Mouse (Mus musculus): ENCODE results near the gene Klk1b8. TPM values are rescaled to one million over a fixed set of nuclear protein-coding genes. Genes with fewer than 3 reads are reported as not detected.

Gene Klk1b8
- not detected in 2 replicates for polyA plus RNA-seq (2012; rRNA removed)

DNA sequence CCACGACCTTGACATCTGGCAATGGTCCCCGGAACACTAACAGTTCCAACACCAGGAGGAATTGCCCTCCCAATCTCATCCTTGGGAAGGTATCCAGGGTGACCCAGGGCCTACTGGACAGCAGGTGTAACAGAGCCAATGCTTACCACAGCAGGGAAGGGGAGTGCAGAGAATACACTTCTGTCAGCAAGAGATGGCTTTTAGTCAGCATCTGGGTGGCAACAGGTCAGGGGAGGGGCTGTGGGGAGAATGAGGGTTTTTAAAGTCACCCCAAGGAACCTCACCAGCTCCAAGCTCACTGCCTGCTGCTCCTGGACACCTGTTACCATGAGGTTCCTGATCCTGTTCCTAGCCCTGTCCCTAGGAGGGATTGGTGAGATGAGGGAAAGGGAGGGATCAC, at the start of gene Klk1b8:
Gene Klk1b8 (plus strand): TSS at position 301 of the 400 bp plus-strand sequence.

GRCm38 (mm10) chr7:43933440-43933839, 17.0 kb upstream of the Klk1b8 start, which contains the start of gene Klk15:
Gene Klk15 (plus strand): TSS chr7:43933740.

DNA sequence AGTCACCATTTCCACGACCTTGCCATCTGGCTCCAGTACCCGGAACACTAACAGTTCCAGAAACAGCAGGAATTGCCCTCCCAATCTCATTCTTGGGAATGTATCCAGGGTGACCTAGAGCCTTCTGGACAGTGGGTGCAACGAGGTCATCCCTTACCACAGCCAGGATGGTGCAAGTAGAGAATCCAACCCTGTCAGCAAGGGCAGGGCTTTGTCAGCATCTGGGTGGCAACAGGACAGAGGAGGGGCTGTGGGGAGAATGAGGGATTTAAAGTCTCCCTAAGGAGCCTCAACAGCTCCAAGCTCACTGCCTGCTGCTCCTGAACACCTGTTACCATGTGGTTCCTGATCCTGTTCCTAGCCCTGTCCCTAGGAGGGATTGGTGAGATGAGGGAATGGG, 16.0 kb downstream of the Klk1b8 start, which contains the start of gene Klk1b1:
Gene Klk1b1 (plus strand): TSS at position 301 of the 400 bp plus-strand sequence.

DNA sequence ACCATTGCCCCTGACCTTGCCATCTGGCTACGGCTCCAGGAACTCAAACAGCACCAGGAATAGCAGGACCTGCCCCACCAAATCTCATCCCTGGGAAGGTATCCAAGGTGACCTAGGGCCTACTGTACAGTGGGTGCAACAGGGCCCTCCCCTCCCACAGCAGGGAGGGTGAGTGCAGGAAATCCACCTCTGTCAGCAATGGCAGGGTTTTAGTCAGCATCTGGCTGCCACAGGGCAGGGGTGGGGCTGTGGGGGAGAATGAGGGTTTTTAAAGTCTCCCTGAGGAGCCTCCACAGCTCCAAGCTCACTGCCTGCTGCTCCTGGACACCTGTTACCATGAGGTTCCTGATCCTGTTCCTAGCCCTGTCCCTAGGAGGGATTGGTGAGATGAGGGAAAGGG, 25.3 kb downstream of the Klk1b8 start, which contains the start of gene Klk1b9:
Gene Klk1b9 (plus strand): TSS at position 301 of the 400 bp plus-strand sequence.

DNA sequence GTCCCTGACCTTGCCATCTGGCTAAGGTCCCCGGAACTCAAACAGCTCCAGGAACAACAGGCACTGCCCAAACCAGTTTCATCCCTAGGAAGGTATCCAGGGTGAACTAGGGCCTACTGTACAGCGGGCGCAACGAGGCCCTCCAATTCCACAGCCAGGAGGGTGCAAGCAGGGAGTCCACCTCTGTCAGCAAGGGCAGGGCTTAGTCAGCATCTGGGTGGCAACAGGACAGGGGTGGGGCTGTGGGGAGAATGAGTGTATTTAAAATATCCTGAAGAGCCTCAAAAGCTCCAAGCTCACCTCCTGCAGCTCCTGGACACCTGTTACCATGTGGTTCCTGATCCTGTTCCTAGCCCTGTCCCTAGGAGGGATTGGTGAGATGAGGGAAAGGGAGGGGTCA, 45.1 kb downstream of the Klk1b8 start, which contains the start of gene Klk1b11:
Gene Klk1b11 (plus strand): TSS at position 301 of the 400 bp plus-strand sequence.

Other genes with a start within 250 kb of the Klk1b8 start
- gene Klk13, start 238.1 kb upstream of the Klk1b8 start, polyA plus RNA-seq (2012; rRNA removed) = not detected in 2 replicates
- not detected in 2 replicates for gene Klk12, start 181.8 kb upstream of the Klk1b8 start, polyA plus RNA-seq (2012; rRNA removed)
- 15.4 and 16.7 TPM in 2 replicates for gene Klk11, start 176.1 kb upstream of the Klk1b8 start, polyA plus RNA-seq (2012; rRNA removed)
- 1.3 and 1.4 TPM in 2 replicates for gene Klk10, start 169.6 kb upstream of the Klk1b8 start, polyA plus RNA-seq (2012; rRNA removed)
- not detected in 2 replicates for gene Klk9, start 158.8 kb upstream of the Klk1b8 start, polyA plus RNA-seq (2012; rRNA removed)
- 1.4 and 4.2 TPM in 2 replicates for gene Klk8, start 153.1 kb upstream of the Klk1b8 start, polyA plus RNA-seq (2012; rRNA removed)
- not detected in 2 replicates for gene Klk7, start 139.4 kb upstream of the Klk1b8 start, polyA plus RNA-seq (2012; rRNA removed)
- gene Klk6, start 126.2 kb upstream of the Klk1b8 start, polyA plus RNA-seq (2012; rRNA removed) = not detected in 2 replicates
- gene Klk5, start 108.7 kb upstream of the Klk1b8 start, polyA plus RNA-seq (2012; rRNA removed) = not detected in 2 replicates
- gene Klk4, start 69.5 kb upstream of the Klk1b8 start, polyA plus RNA-seq (2012; rRNA removed) = 0.16 TPM in 1 of 2 replicates, not detected in the other
- 0.59 and 0.73 TPM in 2 replicates for gene Klk15, start 16.9 kb upstream of the Klk1b8 start, polyA plus RNA-seq (2012; rRNA removed)
- not detected in 2 replicates for gene Klk1b1, start 16.1 kb downstream of the Klk1b8 start, polyA plus RNA-seq (2012; rRNA removed)
- gene Klk1b9, start 25.4 kb downstream of the Klk1b8 start, polyA plus RNA-seq (2012; rRNA removed) = not detected in 2 replicates
- gene Klk1b11, start 45.2 kb downstream of the Klk1b8 start, polyA plus RNA-seq (2012; rRNA removed) = 0.35 and 1.4 TPM in 2 replicates
- gene Klk1b26, start 61.5 kb downstream of the Klk1b8 start, polyA plus RNA-seq (2012; rRNA removed) = not detected in 2 replicates
- 1.3 and 2.2 TPM in 2 replicates for gene Klk1b27, start 101.6 kb downstream of the Klk1b8 start, polyA plus RNA-seq (2012; rRNA removed)
- gene Klk1b21, start 151.7 kb downstream of the Klk1b8 start, polyA plus RNA-seq (2012; rRNA removed) = 10.8 and 17.1 TPM in 2 replicates
- 1.5 TPM in 1 of 2 replicates, not detected in the other for gene Klk1b22, start 162.0 kb downstream of the Klk1b8 start, polyA plus RNA-seq (2012; rRNA removed)
- not detected in 2 replicates for gene Klk1b16, start 186.1 kb downstream of the Klk1b8 start, polyA plus RNA-seq (2012; rRNA removed)
- 4.4 and 5.6 TPM in 2 replicates for gene Klk1b24, start 237.6 kb downstream of the Klk1b8 start, polyA plus RNA-seq (2012; rRNA removed)
- gene Klk1b3, start 247.5 kb downstream of the Klk1b8 start, polyA plus RNA-seq (2012; rRNA removed) = not detected in 2 replicates